Mouse (Mus musculus): ENCODE results near the gene Tex21. TPM values are rescaled to one million over a fixed set of nuclear protein-coding genes. Genes with fewer than 3 reads are reported as not detected.

Gene Tex21
- total and polyA plus RNA-seq, 3 experiments = 4.4 to 6.7 TPM; not detected in 1

DNA sequence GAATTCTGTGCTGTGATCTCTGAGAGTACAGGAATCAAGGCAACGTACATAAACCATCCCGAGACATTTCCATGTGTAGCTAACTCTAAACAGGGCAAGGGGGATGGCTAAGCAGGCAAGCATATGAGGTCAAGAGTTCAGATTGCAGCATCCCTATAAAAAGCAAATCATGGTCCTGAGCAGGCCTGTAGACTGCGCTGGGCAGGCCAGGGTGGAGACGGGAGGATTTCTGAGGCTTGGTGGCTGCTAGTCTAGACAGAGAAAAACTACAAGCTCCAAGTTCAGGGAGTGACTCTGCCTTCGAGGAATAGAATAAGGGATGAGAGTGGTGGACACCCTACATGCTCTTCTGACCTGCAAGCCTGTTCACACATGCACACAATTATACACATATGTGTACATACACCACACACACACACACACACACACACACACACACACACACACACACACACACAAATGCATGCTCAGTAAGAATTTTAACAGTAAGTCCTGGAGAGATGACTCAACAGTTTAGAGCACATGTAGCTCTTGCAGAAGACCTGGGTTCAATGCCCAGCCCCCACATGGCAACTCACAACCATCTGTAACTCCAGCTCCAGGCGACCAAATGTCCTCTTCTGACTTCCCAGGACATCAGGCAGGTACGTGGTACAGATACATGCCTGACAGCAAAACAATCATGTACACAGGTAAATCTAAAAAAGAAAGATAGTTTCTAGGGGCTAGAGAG, 6.5 kb downstream of the Tex21 start:
- Histone ChIP-seq H3K36me3 (ENCODE audit: control insufficient read depth in 1 of 2, insufficient read depth in 2 of 2, low read length in 2 of 2) (peaks cover 0 to 46% of the 10 kb centered on the region in 2 experiments; a peak in 2 of 4 replicates), H3K79me2 (ENCODE audit: control insufficient read depth, insufficient read depth, low read length, poor library complexity) (peaks cover 4% of the 10 kb centered on the region; the same call in 1 of the 2 replicates), H3K9ac (ENCODE audit: control insufficient read depth, low read depth, low read length, poor library complexity, severe bottlenecking) (peak overlapping the region; percentile 77), H3K9me3 (replicated peaks; ENCODE audit: insufficient read depth, low read length) (no peaks in the 10 kb centered on the region), H3K4me3 (ENCODE audit: control insufficient read depth in 1 of 2, insufficient read depth in 1 of 2, low read depth in 2 of 2, low read length in 2 of 2) (peak overlapping the region; percentile 50 to 77), H3K27ac (ENCODE audit: control insufficient read depth, low read depth, low read length) (peak overlapping the region; percentile 100), H3K4me1 (ENCODE audit: control insufficient read depth in 1 of 2, insufficient read depth in 2 of 2, low read length in 2 of 2) (peaks cover 31 to 40% of the 10 kb centered on the region in 2 experiments), H3K27me3 (ENCODE audit: control insufficient read depth in 1 of 2, insufficient read depth in 2 of 2, low read length in 2 of 2) (no peaks in the 10 kb centered on the region)
- peak; percentile 50 for TF ChIP-seq MXI1 (IDR thresholded peaks at IDR 0.05; ENCODE audit: low read depth, low read length)
- TF ChIP-seq HCFC1 (IDR thresholded peaks at IDR 0.05; ENCODE audit: low read depth, low read length) = no peak
- TF ChIP-seq TCF12 (IDR thresholded peaks at IDR 0.05; ENCODE audit: low read depth, low read length) = peak; percentile 49; the same call in 1 of the 2 replicates
- TF ChIP-seq NELFE (IDR thresholded peaks at IDR 0.05; ENCODE audit: low read depth, low read length) = peak; percentile 39; the same call in 1 of the 2 replicates
- TF ChIP-seq ETS1 (IDR thresholded peaks at IDR 0.05; ENCODE audit: low read depth, low read length) = peak; percentile 66
- 0 out of 2 replicates have a peak, but pooled peaks have one; percentile 16 for TF ChIP-seq TBP (IDR thresholded peaks at IDR 0.05; ENCODE audit: low read depth, low read length)
- no peak for TF ChIP-seq RAD21 (IDR thresholded peaks at IDR 0.05; ENCODE audit: low read depth, low read length)
- no peak for TF ChIP-seq ZKSCAN1 (IDR thresholded peaks at IDR 0.05; ENCODE audit: low read depth, low read length)
- peak; percentile 94 for TF ChIP-seq MYC (IDR thresholded peaks at IDR 0.05; ENCODE audit: low read depth, low read length)
- peak; percentile 79; the same call in 1 of the 2 replicates for TF ChIP-seq GABPA (IDR thresholded peaks at IDR 0.05; ENCODE audit: low read depth, low read length)
- TF ChIP-seq MAFK (IDR thresholded peaks at IDR 0.05; ENCODE audit: borderline replicate concordance, low read depth, low read length) = 0 out of 2 replicates have a peak, but pooled peaks have one; percentile 17
- TF ChIP-seq CHD2 (IDR thresholded peaks at IDR 0.05; ENCODE audit: low read length) = peak; percentile 26; the same call in 1 of the 2 replicates
- TF ChIP-seq KAT2A (conservative IDR thresholded peaks at IDR 0.05; ENCODE audit: low read depth, low read length) = 0 out of 2 replicates have a peak, but pooled peaks have one; percentile 14
- TF ChIP-seq ZC3H11A (IDR thresholded peaks at IDR 0.05; ENCODE audit: low read depth, low read length) = no peak
- TF ChIP-seq POLR2A (IDR thresholded peaks at IDR 0.05; ENCODE audit: control insufficient read depth in 1 of 2, insufficient read depth in 1 of 2, low read depth in 1 of 2, low read length in 2 of 2, poor library complexity in 1 of 2) = peak in 1 of 2 experiments; percentile 19; a peak in 1 of 4 replicates
- TF ChIP-seq MEF2A (IDR thresholded peaks at IDR 0.05; ENCODE audit: extremely low read depth, insufficient replicate concordance, low read depth, low read length, poor library complexity, severe bottlenecking) = 0 out of 2 replicates have a peak, but pooled peaks have one; percentile 36
- peak; percentile 87 for TF ChIP-seq MAX (IDR thresholded peaks at IDR 0.05; ENCODE audit: low read length)
- no peak; the same call in none of the 2 replicates for TF ChIP-seq SIN3A (IDR thresholded peaks at IDR 0.05; ENCODE audit: low read length)
- TF ChIP-seq MYB (IDR thresholded peaks at IDR 0.05; ENCODE audit: low read depth, low read length) = no peak
- peak in 1 of 2 experiments; percentile 56; a peak in 1 of 4 replicates for TF ChIP-seq EP300 (IDR thresholded peaks at IDR 0.05; ENCODE audit: low read depth in 1 of 2, low read length in 2 of 2)
- peak; percentile 84 for DNase-seq (ENCODE audit: low read depth, low spot score)

Data from MEL (cell line).